Mouse (Mus musculus) liver, adult (tissue): ENCODE data around the gene Gm13030.

Experiments used
- GATA4 ChIP-seq: IDR thresholded peaks from 2 replicates; pipeline ENCODE4 v1.6.1; 2014; ENCODE audit warnings: mild to moderate bottlenecking, low read length; ENCODE audit not compliant: insufficient replicate concordance

Gene Gm13030

GRCm38 (mm10) chr4:138840726-138841125 is 33.0 kb downstream of the Gm13030 start:
- no peak for TF ChIP-seq GATA4

GRCm38 (mm10) chr4:138839806-138840205 is 34.0 kb downstream of the Gm13030 start:
- TF ChIP-seq GATA4: no peak

GRCm38 (mm10) chr4:138827147-138827546 is 46.6 kb downstream of the Gm13030 start:
- no peak for TF ChIP-seq GATA4

- no peak for TF ChIP-seq GATA4
Observed at GRCm38 (mm10) chr4:138825751-138826567, 47.8 kb downstream of the Gm13030 start.

DNA sequence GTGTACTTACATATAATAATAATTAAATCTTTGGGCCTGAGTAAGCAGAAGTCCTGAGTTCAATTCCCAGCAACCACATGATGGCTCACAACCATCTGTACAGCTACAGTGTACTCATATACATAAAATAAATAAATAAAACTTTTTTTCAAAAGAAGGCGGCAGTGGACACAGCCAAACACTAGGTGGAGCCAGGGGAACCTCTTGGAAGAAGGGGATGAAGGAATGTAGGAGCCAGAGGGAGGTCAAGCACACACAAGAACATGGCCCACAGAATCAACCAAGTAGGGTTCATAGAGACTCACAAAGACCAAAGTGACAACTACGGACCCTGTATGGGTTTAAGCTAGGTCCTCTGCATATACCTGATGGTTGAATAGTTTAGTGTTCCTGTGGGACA is 49.1 kb downstream of the Gm13030 start:
- no peak for TF ChIP-seq GATA4

DNA sequence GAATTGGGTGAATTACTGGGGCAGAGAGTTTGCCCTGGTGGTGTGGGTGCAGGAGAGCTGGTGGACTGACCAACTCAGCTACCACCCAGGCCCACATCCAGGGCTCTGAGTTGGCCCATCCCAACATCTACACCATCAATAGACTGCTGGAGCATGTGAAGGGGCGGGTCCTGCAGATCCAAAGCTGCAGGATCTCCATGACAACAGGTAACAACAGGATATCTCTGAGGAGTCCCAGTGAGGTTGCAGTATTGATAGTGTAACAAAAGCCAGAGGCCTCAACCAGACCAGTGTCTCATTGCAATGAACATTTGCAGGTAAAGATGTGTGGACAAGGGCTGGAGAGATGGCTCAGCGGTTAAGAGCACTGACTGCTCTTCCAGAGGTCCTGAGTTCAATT is 52.7 kb downstream of the Gm13030 start:
- no peak for TF ChIP-seq GATA4
